Mouse (Mus musculus) left cerebral cortex, adult 9 months (tissue): Measurements from ENCODE around the gene Usp47.

Source experiments
- DNase-seq, 2 experiments: peaks; one replicate each; pipeline ENCODE4 v3.0.0; 2022; ENCODE audit warnings: low spot score in 2 of 2

The Usp47 gene

DNA sequence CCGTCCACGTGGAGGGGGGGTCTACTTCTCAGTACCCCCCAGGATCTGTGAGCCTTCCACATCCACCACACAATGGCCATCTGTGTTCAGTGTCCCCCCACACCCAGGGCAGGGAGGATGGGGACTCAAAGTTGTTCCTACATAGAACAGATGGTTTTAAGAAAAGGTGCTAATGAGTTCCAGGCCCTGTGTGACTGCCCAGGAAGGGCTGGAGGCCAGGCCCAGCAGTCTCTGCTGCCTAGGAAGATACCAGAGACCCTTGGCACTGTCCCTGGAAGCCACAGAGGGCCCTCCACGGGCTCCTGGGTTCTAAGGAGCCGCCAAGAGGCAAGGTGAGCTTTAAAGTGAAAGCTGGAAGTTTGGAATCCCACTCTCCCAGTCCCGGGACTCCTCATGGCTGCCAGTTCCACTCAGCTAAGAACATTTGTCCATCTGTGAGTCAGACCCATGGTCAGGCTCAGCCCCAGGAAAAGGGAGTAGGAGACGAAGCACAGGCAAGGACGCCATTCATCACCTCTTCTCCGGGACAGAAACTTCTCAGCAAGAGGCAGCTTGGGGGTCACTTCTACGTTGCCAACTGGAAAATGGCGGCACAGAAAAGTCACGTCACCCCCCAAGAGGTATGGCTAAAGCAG, 98.7 kb downstream of the Usp47 start:
- DNase-seq = no peak

DNA sequence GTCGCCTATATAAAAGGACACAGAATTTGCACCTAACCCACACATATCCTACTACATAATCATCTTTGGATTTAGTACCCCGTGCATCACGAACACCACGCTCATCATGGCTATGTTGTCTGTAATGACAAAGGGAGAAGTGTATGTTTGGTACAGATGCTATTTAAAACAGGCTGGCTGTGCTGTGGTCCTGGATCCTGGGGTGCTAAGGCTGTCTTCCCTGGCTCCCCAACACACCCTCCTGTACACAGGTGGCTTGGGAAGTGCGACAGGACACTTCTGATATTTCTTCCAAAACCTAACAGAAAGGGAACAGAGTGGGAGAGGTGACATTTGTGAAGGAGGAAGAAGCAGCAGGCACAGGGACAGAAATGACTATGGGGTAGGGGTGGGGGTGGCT, 100.3 kb downstream of the Usp47 start:
- peak; percentile 59 to 78 for DNase-seq

DNA sequence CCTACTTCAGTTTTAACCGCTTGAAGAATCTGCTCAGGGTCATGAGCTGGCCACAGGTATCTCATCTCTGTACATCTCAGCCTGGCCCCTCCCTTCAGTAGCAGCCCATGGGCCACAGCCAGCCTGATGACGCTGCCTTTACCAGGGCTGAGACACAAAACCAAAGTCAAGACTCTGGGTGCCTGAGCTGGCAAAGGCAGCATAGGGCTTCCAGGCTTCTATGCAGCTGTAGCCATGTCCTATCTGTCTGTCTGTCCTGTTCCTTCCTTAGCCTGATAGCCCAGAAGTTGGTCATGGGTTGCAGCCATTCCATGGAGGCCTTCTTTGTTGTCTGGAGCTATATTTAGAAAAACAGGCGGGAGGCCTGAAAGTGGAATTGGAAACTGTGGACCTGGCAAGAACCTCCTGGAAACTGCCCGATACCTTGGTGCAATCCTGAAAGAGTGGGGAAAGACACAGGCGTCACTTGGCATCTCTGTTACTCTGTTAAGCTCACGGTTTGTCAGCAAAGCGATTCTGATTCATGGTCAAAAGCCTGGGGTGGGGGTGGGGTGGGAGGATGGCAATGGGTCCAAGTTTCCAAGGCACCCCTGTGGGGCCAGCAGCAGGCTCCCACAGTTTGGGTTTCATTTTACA, 102.4 kb downstream of the Usp47 start:
- DNase-seq = no peak

DNA sequence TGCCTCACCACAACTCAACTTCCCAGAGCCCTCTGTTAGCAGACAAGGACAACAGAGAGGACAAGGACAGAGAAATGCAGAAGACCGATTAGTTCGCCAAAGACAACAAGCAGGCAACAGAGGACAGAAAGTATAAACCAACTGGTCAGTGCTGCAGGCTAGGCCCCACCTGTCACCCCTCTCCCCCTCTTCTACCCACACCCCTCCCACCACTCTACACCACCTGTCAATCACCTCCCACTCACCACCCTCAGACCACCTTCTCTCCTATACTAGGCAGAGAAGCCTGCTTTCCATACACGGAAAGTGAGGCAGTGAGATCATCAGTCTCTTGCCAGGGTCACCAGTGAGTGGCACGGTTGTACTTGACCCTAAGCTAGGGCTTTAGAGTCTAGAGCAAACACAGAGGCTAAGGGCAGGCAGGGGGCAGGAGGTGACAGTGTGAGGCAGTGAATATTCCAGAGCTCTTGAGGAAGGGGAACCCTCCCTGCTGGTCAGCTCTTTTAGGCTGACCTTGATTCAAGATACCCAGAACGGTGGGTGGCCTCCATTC, 103.9 kb downstream of the Usp47 start:
- no peak for DNase-seq

DNA sequence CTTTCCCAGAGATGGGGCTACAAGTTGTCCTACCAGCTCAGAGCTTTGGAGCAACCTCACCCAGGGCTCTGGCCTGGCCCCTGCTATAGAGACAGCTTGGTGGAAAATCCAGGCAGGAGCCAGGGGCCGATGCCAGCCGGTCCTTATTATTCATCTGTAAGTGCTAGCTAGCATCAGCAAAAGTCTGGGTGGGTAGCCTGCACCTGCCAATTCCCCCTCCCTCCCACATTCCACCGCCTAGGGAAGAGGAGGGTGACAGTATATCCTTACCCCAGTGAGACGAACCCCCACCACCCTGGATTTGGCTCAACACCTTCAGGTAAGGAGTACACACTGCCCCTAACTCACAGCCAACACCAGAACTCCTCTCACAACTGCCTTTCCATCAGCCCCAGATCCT, 104.7 kb downstream of the Usp47 start:
- no peak for DNase-seq

DNA sequence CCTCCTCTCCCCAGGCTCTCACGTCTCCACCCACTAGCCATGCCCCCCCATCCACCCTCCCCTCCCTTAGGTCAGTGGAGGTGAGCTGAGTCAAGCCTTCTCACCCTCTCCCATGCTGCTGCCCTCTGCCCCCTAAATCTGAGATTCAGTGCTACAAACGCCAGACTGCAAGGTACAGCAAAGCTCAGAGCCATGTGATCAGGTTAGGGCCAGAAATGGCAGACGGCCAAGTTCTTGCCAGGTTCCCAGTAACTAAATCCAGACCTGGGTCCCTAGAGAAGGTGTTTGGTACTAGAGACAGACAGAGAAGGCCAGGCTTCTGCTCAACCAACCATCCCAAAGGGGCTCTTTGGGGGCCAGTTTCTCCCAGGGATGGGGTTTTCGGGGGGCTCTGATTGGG, 105.5 kb downstream of the Usp47 start:
- no peak for DNase-seq

DNA sequence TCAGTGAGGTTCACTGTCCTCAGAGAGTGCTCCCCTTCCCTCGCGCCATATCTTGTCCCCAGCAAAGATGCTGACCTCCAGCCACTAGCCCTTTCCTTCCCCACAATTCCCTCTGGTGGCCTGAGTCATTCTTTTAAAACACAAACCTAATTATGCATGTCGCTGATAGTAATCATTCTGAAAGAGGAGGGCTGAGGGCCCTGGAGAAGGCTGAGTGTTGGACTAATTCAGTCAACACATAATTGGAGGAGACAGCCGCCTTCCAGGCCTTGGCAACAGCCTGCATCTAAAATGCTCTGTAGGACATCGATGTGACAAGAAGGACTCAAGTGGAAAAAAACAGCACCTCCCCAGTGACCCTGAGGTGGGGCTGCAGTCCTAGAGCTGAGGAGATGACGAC, 106.5 kb downstream of the Usp47 start:
- DNase-seq = no peak

DNA sequence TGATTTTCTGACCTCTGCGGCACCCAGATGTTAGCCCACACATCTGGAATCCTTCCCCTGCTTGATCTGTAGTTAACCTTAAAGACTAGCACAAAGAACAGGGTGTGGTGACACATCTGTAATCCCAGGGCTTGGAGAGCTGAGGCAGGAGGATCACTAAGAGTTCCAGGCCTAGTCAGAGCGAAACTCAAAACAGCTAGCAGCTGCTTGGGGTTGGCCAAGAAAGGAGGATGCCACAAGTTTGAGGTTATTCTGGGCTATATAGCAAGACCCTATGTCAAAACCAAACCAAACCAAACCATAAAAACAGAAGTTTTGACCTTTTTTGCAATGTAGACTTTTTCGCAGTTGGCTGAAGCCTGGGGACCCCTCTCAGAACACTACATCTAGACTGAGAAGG, 107.4 kb downstream of the Usp47 start:
- no peak for DNase-seq

DNA sequence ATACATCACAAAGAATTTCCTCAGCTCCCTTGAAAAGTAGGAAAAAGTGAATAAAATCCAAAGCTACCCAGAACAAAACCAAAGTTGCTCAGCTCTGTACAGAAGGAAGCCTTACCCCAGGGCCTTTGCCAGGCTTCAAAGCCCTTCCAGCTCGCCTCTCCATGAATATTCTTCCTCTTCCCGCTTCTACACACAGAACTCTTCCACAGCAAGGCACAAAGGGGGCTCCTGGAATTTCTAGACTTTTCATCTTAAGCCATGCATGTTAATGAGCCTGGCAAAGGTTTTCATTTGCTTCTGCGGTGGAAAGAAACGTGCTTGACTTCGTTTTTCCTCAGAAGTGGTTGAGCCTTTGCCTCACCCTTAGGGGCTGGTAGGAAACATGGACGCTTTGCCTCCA, 108.7 kb downstream of the Usp47 start:
- no peak for DNase-seq

DNA sequence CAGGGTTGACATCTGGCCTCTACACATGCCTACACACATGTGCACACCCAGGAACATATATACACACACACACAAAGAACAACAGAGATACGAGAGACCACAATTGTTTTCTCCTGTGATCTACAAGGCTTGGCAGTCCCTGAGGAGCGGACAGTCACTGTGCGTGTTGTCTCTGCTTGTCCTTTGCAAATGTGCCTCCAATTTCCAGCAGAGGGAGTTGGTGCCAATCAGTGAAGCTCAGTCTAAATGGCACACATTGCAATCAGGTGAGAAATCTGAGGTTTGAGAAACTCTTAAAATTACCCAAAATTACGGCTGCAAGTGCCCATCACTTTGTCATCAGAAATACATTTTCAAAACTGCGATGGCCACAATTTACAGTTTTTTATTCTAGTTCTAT, 110.0 kb downstream of the Usp47 start:
- no peak for DNase-seq

DNA sequence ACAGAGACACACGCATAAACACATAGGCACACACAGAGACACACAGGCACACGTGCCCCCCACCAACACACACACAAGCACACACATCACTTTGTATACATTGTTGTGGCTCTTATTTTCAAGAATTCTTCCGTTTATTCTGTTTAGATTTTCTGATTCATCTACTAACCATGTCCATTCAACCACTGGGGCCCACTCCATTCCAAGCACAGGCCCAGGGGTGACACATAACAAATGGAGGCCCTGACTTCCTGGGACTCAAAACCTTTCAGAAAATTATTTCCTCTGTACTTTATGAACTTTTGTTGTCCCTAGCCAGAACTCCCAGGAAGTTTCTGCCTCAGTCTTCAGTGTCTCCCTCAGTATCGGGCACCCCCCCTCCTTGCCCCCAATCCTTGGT, 111.9 kb downstream of the Usp47 start:
- DNase-seq = no peak

DNA sequence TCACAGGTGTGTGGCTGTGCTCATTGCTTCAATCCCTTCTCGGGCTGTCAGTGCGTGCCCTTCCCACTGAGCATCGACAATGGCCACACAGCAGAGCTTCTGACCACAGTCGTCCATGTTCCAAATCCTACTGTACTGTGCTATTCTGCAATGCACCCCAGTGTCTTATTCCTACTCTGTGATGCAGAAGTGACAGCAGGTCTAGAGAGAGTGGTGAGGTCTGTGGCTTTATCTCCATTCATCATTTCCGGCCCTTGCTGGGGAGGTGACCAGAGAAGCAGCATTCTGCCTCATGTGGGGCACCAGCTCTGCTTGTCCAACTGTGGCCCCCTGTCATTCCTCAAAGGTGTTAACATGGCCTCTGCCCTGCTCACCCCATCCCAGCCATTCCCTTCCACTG, 113.2 kb downstream of the Usp47 start:
- no peak for DNase-seq

DNA sequence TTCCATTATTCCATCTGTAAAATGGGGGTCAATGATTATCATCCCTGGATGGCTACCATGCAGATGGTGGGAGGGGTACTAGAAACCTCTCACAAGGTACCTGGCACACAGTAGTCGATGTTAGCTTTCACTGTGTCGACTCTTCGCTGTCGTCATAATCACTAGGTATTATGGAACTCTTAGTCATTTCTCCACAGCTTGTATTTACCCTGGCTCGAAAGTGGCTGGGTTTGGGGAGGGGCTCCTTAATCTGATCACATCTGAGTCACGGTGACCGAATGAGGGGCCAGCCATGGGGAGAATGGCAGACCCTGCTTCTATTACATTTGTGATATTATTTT, 114.8 kb downstream of the Usp47 start:
- no peak for DNase-seq

DNA sequence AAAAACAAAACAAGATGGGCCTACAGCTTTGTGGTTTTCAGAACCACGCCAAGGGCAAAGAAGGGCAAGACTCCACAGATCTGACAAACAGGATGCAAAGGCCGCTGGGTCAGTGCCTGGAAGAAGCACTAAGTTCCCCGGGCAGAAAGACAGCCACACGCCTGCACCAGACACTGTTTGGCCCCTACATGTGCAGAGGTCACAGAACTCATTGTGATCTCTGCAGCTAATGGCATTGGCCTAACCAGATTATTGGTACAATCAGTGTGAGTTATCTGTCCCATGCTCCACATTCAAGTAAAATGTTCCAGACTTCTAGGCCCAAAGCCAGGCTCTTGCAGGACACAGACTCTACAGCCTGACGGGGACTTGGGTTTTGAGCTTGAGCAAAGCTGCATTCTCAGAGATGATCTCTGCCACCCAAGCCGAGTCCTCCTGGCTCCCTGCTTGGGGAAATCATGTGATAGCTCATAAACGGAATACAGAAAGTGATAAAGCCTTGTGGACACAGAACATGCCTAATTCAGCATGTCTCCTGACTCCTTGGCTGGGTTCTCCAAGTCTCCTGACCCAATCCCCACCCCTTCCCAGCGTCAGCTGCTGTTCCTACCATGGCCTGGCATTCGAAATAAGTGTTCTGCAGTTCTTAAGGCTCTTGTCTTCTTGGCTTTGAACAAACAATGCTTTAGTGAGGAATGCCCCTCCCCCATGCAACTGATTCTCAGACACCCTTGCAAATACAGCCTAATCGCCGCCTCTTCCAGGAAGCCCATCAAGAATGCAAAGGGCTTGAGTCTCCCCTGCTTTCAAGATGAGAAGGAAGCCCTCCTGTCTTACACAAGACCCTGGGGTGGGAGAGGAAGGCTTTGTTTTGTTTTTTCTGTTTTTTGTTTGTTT, 115.5 kb downstream of the Usp47 start:
- DNase-seq = no peak

DNA sequence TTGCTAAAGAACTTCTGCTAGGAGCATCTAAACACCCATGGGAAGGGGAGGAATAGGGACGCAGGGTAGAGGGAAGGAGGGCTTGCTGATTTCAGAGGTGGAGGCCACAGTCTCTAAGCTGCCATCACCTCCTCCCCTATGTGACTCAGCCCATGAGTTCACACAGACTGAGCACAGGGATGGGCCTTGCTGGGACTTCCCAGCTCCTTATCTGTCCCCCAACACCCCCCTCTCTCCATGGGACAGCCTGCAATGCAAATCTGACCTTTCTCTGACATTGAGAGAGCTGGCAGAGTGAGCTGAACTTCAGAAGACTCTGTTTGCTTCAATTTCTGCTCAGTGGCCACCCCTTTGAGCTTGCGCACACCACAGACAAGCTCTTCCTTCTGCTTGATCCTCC, 117.4 kb downstream of the Usp47 start:
- no peak for DNase-seq

DNA sequence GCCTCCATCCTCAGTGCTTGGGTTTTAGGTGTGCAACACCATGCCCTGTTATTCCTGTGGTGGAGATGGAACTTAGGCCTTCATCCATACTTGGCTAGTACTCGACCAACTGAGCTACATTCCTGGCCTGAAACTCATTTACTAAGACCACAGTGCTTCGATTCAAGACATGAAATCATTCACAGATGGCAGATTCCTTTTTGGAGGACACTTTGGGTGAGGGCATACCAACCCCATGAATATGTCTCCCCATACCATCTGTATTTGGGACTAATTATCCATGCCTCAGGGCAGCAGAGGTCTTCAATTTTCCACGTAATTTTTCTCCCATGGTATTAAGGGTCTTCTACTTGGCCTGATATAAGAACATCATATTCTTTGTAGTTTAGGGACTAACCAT, 119.3 kb downstream of the Usp47 start:
- DNase-seq = no peak

DNA sequence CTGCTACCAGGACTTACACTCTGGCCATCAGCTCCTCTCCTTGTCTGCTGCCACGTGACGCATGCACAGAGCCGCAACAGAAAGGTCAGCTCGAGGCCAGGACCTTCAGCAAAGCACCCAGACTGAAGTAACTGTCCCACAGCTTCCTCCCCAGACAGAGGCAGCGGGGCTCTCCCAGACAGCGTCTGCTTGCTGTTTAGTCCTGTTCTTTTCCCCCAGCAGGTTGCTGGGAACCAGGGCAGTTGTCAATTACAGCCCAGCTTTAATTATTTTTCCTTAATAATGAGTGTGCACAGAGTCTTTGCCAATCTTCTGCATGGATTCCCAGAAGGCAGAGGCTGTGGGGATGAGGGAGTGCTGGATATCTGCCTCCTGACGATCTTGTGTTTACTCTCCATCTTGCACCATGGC, 119.8 kb downstream of the Usp47 start:
- no peak for DNase-seq

DNA sequence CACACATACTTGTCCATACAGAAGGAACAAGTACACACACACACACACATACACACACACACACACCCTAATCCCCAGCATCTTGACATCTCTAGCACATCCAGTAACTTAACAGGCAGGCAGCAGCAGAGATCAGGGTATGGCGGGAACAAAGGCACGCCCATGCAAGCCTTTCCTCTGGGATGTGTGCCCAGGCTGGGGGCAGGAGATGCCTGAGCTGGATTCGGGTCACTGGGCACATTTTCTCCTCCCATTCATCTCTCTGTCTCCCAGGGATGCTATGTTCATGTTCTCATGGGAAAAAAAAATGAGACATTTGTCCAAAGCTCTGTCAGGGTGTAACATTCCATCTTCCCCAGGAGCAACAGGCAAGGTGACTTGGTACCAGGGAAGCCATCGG, 120.7 kb downstream of the Usp47 start:
- DNase-seq = no peak

DNA sequence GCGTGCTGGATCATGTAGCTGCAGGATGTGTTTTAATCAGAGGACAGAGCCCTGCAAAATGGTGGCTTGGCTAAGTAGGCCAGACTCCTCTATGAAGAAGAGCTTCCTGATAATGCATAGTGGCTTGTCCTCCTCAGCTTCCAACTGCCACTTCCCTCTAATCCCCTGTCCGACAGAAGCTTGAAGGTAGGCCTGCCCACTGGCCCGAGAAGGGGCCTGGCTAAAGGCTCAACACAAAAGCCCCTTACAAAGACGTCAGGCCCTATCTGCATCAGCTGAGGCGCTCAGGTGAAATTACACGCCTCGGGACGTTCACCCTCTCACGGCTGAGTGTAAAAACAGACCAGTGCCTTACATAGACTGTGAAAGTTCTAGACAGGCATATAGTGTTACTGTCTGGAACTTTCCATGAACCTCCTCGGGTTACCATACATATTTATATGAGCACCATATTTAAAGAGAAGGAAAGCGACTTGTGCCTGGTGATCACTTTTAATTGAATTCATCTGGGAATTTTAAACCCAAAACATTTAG, 121.4 kb downstream of the Usp47 start:
- DNase-seq = no peak

DNA sequence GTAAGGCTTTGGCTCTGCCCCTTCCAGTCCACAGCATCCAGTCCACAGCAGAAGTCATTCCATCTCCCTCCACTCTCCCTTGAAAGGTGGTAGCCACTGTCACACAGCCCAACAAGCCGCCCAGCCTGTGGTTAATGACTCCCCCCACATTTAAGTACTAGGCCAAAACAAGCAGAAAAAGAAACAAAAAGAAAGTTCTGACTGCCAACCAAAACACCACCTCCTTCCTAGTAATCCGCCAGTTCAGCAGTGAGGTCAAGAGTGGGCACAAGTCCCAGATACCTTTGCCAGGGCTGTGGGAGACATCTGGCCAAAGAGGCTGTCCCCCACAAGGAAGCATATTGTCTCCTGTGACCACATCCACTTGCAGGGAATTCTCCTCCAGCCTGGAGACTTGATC, 124.7 kb downstream of the Usp47 start:
- no peak for DNase-seq

DNA sequence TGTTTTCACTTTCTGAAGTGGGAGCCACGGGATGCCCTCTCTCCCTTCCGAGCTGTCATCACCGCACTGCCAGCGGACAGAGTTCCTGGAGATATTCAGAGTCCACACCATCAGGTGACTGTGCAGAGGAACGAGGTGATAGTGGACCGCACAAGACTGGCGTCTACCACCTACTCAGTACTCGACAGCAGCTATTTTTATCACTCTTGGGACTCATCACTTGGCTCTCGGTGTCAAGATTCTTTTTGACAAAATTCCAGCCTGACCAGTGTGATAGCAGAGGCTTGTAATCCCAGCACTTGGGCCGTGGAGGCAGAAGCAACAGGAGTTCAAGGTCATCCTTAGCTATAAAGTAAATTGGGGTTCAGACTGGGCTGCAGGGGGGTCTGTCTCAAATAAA, 125.8 kb downstream of the Usp47 start:
- no peak for DNase-seq

DNA sequence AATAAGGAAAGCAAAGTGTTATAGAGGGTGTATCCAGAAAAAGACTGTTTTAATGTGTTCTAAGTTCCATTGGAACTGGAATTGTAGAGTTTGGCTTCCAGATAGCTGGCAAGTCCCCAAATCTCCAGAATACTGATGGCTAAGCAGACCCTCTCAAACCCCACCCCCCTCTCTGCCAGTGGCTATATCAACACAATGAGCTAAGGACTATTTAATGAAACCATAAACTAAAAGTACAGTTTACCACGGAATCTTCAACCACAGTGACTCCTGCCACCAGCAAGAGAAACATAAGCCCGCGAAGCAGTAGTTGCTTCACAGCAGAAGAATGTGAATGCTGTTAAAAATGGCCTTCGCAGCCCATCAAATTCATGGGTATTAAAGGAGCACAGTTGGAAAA, 131.1 kb downstream of the Usp47 start:
- DNase-seq = no peak

DNA sequence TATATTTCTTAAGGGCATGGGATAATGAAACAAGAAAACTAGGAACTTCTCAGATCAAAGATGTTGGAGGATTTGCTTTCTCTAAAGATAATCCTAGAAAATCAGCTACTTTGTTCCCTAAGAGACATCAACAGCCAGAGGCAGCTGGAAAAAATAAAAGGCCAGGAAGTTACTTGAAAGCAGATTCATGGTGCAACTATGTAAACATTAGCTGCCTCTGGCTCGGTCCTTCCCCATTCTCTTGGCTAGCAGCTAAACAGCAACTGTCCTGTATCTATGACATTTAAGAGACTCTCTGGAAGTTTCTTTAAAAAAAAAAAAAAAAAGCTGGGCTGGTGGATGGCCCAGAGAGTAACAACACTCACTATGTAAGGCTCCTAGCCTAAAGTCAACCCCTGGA, 131.9 kb downstream of the Usp47 start:
- DNase-seq = no peak
